Mouse (Mus musculus) ES-E14 (cell line): ENCODE results near the gene Rreb1. TPM values are rescaled to one million over a fixed set of nuclear protein-coding genes. Genes with fewer than 3 reads are reported as not detected.

Source experiments
- DNase-seq: peaks from one replicate; pipeline ENCODE4 v3.0.0-alpha.2; 2013; ENCODE audit warnings: low read depth, low spot score
- H3K27ac ChIP-seq: 2 replicates; pipeline ENCODE4 v1.5.1; 2012; ENCODE audit warnings: low read depth, mild to moderate bottlenecking, low read length, moderate library complexity, mixed read lengths; ENCODE audit not compliant: poor library complexity, insufficient read depth, severe bottlenecking
- H3K36me3 ChIP-seq: 2 replicates; pipeline ENCODE4 v1.6.1; 2012; ENCODE audit warnings: mild to moderate bottlenecking, low read length, moderate library complexity, mixed read lengths; ENCODE audit not compliant: control insufficient read depth, poor library complexity, insufficient read depth, severe bottlenecking
- H3K4me1 ChIP-seq, 2 experiments: fragments of 150-350 bp in 1 of 2; sonication (generic) in 1 of 2; 2 replicates each; pipeline ENCODE4 v1.6.1; 2012; ENCODE audit warnings: low read length in 2 of 2, mild to moderate bottlenecking in 1 of 2, mixed read lengths in 1 of 2; ENCODE audit not compliant: control insufficient read depth in 2 of 2, insufficient read depth in 2 of 2, poor library complexity in 1 of 2
- H3K4me3 ChIP-seq, 2 experiments: fragments of 150-350 bp in 1 of 2; sonication (generic) in 1 of 2; 2 replicates each; pipeline ENCODE4 v1.5.1; 2012; ENCODE audit warnings: low read length in 2 of 2, low read depth in 1 of 2, mild to moderate bottlenecking in 1 of 2, mixed read lengths in 1 of 2; ENCODE audit not compliant: insufficient read depth in 1 of 2, poor library complexity in 1 of 2, severe bottlenecking in 1 of 2
- H3K9ac ChIP-seq: 2 replicates; pipeline ENCODE4 v1.6.1; 2012; ENCODE audit warnings: low read depth, mild to moderate bottlenecking, low read length, mixed read lengths; ENCODE audit not compliant: poor library complexity, insufficient read depth, severe bottlenecking
- H3K9me3 ChIP-seq: fragments of 150-350 bp; sonication (generic); 2 replicates; pipeline ENCODE4 v1.6.1; 2012; ENCODE audit warnings: low read depth, mild to moderate bottlenecking, low read length; ENCODE audit not compliant: control insufficient read depth, insufficient read depth
- CHD2 ChIP-seq: IDR thresholded peaks from 2 replicates; pipeline ENCODE4 v1.6.1; 2014; ENCODE audit warnings: mild to moderate bottlenecking, low read depth, low read length, inconsistent platforms
- HCFC1 ChIP-seq: IDR thresholded peaks from 2 replicates; pipeline ENCODE4 v1.6.1; 2012; ENCODE audit warnings: low read length, inconsistent platforms, borderline replicate concordance; ENCODE audit not compliant: insufficient read depth
- MAFK ChIP-seq: IDR thresholded peaks from 2 replicates; pipeline ENCODE4 v1.6.1; 2014; ENCODE audit warnings: mild to moderate bottlenecking, low read depth, low read length, inconsistent platforms; ENCODE audit not compliant: insufficient read depth
- ZC3H11A ChIP-seq: IDR thresholded peaks from 2 replicates; pipeline ENCODE4 v1.6.1; 2012; ENCODE audit warnings: low read depth, mild to moderate bottlenecking, inconsistent platforms, low read length, borderline replicate concordance
- ZNF384 ChIP-seq: IDR thresholded peaks from 2 replicates; pipeline ENCODE4 v1.6.1; 2012; ENCODE audit warnings: low read depth, low read length, inconsistent platforms
- in situ Hi-C, 2 experiments: fragments of 600-800 bp; cut with MboI; formaldehyde crosslinking; loops; one replicate each; pipeline ENCODE4 v1.15.1; 2025; ENCODE audit warnings: low sequenced_read_pairs in 2 of 2, inconsistent platforms in 1 of 2; ENCODE audit not compliant: unreplicated experiment in 2 of 2
- total RNA-seq: library from RNA; depleted of rRNA; stranded (reverse); fragments of 300-350 nt; gene quantifications from 2 replicates; pipeline ENCODE4 v1.2.3, GENCODE M21; 2012

The Rreb1 gene
- total RNA-seq, 1 experiment, result 14.7 TPM

DNA sequence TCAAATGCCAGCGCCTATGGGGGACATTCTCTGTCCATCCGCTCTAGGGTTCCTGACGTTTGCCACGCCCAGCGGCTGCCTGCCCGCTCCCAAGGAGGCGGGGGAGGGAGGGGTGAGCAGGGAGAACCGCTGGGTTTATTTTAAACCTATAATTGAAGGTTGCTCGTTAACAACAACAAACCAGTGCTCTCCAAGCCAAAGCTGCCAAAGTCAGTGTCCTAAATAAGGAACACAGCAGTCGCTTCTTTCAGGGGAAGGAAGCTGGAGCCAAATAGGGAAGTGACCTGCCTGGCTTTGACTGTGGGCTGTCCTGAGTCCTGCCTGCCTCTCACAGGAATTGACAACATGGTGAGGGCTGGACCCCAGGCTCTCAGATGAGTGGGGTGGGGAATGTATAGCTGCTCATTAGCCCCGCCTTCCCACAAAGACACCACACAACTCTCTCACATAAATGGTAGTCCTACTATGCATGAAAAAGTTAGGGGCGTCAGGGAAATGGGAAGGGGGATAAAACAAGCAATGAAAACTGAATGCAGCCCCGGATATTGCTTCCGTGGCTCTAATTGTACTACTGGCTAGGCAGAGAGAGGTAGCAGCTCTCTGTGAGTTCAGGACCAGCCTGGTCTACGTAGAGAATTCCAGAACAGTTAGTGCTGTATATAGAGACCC lies 181.2 kb downstream of the Rreb1 start:
- Histone ChIP-seq H3K9ac (no peak overlapping the region), H3K9me3 (no peaks in the 10 kb centered on the region), H3K36me3 (no peaks in the 10 kb centered on the region), H3K27ac (no peak overlapping the region; the same call in 1 of the 2 replicates), H3K4me3 (no peak overlapping the region), H3K4me1 (peaks cover 0 to 5% of the 10 kb centered on the region in 2 experiments; a peak in 2 of 4 replicates)
- in situ Hi-C loops, result no loop called here
- DNase-seq, result no peak
- no peak for TF ChIP-seq ZC3H11A
- TF ChIP-seq CHD2, result no peak
- TF ChIP-seq ZNF384, result no peak
- TF ChIP-seq HCFC1, result no peak

DNA sequence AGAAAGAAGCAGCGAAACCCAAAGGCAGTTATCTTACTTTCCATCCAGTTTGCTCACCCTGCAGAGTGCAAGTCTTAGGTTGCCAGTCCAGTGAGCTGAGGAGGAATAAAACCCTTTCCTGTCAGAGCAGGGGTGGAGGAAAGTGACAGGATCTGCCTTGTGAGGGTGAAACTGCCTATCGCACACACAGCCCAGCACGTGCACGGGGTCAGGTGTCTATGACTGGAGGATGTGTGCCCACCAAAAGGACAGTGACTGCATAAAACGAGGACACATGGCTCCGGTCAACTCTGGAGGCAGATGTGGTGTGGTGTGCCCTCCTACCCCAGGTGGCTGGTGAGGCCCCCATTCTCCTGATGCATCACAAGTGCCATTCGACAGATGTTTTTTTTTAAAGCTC lies 181.7 kb downstream of the Rreb1 start:
- in situ Hi-C loops, result no loop called here
- TF ChIP-seq ZC3H11A, result no peak
- TF ChIP-seq ZNF384, result no peak
- no peak for TF ChIP-seq HCFC1
- TF ChIP-seq MAFK, result no peak
- TF ChIP-seq CHD2, result no peak

DNA sequence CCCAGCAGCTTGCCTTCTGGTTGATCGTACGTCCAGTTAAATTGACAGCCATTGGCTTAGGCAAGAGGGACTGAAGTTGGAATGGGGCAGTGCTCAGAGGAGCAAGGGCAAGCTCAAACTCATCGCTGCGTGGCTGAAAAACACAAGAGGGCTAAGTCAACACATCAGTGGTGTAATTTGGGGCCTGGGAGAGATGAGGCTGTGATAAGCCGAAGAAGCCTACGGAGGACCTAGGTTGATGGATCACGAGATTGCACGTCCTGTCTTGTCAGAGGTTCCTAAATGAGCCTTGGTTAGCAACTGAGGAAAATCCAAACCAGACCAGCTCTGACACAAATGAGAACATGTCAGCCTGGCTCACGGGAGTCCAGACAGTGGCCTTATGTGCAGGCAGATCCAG lies 184.3 kb downstream of the Rreb1 start:
- TF ChIP-seq CHD2 (no peak), HCFC1 (no peak), MAFK (no peak), ZNF384 (no peak), ZC3H11A (no peak)
- Histone ChIP-seq H3K9ac (no peak overlapping the region), H3K27ac (no peak overlapping the region), H3K36me3 (no peaks in the 10 kb centered on the region), H3K9me3 (no peaks in the 10 kb centered on the region), H3K4me1 (peaks cover 2 to 17% of the 10 kb centered on the region in 2 experiments; a peak in 3 of 4 replicates), H3K4me3 (no peak overlapping the region)
- in situ Hi-C loops, result no loop called here
- DNase-seq, result no peak

More for the DNA sequence above, 181.7 kb downstream of the Rreb1 start:
- Histone ChIP-seq H3K27ac (no peak overlapping the region), H3K4me3 (no peak overlapping the region), H3K4me1 (peaks cover 0 to 7% of the 10 kb centered on the region in 2 experiments; a peak in 1 of 4 replicates), H3K36me3 (no peaks in the 10 kb centered on the region), H3K9ac (no peak overlapping the region), H3K9me3 (no peaks in the 10 kb centered on the region)
- DNase-seq, result no peak

DNA sequence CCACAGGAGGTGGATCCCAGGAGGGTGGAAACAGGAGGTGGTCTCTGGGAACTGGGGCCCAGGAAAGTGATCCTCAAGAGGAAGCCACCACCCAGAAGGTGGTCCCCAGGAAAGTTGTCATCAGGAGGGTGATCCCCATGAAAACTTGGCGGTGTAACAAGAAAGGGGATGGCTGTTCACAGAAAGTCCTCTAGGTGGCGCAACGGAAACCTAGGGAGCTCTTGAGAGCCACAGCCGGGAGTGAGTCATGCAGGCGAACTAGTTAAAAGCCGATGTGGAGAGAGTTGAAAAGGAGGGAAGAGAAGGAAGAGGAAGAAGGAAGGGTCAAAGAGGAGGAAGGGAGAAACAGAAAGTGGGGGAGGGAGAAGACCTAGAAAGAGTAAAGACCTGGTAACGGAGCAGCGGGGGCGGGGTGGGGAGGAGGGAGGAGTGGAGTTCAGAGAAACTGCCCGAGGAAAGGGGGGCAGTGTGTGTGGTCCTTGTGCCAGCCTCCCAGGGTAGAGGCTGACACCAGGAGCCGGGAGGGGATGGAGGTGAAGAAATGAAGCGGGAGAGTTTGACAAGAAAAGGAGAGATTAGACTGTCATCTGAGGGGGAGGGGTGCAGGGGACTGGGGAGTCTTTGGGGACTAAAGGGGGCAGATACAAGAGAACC lies 185.3 kb downstream of the Rreb1 start:
- H3K27ac ChIP-seq, result no peak overlapping the region
- in situ Hi-C loops, result no loop called here

More for the DNA sequence above, 185.3 kb downstream of the Rreb1 start:
- Histone ChIP-seq H3K4me3 (peak overlapping the region; percentile 55 to 74), H3K9me3 (no peaks in the 10 kb centered on the region), H3K9ac (peak overlapping the region; percentile 32; the same call in 1 of the 2 replicates), H3K4me1 (peaks cover 2 to 19% of the 10 kb centered on the region in 2 experiments; a peak in 3 of 4 replicates), H3K36me3 (no peaks in the 10 kb centered on the region)
- DNase-seq, result peak; percentile 89
- peak; percentile 34; the same call in 1 of the 2 replicates for TF ChIP-seq ZC3H11A
- TF ChIP-seq CHD2, result no peak
